Mouse (Mus musculus): Measurements from ENCODE around the gene Sh3glb1. TPM values are rescaled to one million over a fixed set of nuclear protein-coding genes. Genes with fewer than 3 reads are reported as not detected.
"Not testable (repeated sequence)": the region's sequence is repeated elsewhere in the genome, so short reads cannot be mapped to it uniquely, and the experiment has no call there.

Sh3glb1 gene
- polyA plus RNA-seq, 1 experiment from 2014 or later = 65.2 TPM

DNA sequence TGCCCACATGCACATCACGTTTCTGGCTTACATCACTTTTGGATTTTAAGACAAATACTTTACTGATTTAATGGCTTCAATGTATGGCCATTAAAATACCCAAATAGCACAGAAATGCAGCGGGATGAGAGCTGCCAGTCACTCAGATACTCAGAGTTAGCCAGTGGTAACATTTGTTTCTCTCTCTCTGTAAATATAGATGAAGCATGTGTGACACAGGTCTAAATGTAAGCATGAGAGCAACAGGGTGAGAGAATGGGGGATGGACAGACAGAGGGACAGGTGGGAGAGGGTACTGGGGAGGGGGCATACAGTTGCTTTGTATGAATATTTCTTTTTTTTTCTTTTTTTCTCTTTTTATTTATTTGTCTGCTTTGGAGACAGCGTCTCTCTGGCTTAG, 2.4 kb upstream of the Sh3glb1 start:
- not testable (repeated sequence) for DNase-seq (ENCODE audit: low spot score); H3K36me3 ChIP-seq; H3K27ac ChIP-seq (replicated peaks); H3K4me3 ChIP-seq; H3K27me3 ChIP-seq (ENCODE audit: low read depth, poor library complexity, severe bottlenecking); H3K9me3 ChIP-seq (replicated peaks)
- H3K4me1 ChIP-seq = peaks cover 24% of the 10 kb centered on the region
- WGBS = 89% methylated on average over 3 of the region's 3 CpGs

DNA sequence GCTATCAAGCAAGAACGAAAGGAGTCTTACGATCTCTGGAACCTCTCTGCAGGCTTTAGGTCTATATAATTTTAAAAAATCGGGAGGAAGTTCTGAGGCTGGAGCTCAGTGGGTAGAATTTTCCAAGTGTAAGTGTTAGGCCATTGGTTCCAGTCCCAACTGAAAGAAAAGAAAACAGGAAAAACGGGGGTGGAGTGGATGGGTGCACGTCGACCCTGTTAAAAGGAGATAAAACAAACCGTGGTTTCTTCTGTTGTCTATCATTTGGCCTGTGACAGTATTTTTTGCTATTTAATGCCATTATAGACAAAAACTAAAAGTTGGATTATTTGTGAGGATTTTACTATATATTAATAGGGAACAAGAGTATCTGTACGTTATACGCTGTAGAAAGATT, 1.7 kb upstream of the Sh3glb1 start:
- no peak overlapping the region for H3K27ac ChIP-seq (replicated peaks)
- DNase-seq (ENCODE audit: low spot score) = no peak
- WGBS = 89% methylated on average over 9 of the region's 9 CpGs

DNA sequence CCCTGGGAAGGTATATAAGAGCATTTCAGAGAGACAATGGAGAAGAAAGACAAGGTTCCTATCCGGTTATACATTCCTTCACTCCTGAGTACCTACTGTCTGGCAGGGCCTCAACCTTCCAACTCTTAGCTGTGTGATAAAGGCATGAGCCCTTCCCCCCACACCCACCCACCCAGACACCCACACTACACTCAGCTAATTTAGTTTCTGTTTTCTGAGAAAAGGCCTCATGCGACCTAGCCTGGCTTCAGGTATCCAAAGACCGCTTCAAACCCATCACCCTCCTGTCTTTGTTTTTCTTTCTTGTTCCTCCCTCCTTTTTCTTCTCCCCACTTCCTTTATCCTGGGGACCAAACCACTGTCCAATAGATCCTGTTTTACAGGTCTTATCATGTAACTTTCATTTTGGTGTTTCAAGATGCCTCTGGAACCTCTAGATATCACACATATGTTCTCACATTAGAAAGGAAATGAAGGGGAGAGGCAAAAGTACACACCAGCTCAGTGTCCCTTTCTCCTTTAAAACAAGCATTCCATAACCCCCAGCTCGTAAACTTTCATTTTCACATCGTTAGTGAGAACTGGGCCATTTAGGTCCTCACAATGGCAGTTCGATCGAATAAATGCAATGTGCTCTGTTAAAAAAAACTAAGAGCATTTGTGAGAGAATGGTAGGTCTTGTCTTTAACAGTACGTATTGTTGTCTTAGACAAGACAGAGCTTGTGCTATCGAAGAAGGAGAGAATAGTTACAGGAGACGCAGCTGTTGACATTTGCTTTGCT, 1.1 kb upstream of the Sh3glb1 start:
- 89% methylated on average over 10 of the region's 10 CpGs for WGBS
- Histone ChIP-seq H3K4me3 (peak overlapping the region; percentile 86; the same call in 1 of the 2 replicates), H3K27ac (replicated peaks) (no peak overlapping the region), H3K4me1 (peaks cover 25% of the 10 kb centered on the region), H3K27me3 (ENCODE audit: low read depth, poor library complexity, severe bottlenecking) (no peaks in the 10 kb centered on the region), H3K9me3 (replicated peaks) (no peaks in the 10 kb centered on the region), H3K36me3 (no peaks in the 10 kb centered on the region)
- no peak for DNase-seq (ENCODE audit: low spot score)

More for the DNA sequence above, 1.7 kb upstream of the Sh3glb1 start:
- Histone ChIP-seq H3K9me3 (replicated peaks) (no peaks in the 10 kb centered on the region), H3K4me1 (peaks cover 25% of the 10 kb centered on the region), H3K36me3 (no peaks in the 10 kb centered on the region), H3K27me3 (ENCODE audit: low read depth, poor library complexity, severe bottlenecking) (no peaks in the 10 kb centered on the region), H3K4me3 (no peak overlapping the region)

DNA sequence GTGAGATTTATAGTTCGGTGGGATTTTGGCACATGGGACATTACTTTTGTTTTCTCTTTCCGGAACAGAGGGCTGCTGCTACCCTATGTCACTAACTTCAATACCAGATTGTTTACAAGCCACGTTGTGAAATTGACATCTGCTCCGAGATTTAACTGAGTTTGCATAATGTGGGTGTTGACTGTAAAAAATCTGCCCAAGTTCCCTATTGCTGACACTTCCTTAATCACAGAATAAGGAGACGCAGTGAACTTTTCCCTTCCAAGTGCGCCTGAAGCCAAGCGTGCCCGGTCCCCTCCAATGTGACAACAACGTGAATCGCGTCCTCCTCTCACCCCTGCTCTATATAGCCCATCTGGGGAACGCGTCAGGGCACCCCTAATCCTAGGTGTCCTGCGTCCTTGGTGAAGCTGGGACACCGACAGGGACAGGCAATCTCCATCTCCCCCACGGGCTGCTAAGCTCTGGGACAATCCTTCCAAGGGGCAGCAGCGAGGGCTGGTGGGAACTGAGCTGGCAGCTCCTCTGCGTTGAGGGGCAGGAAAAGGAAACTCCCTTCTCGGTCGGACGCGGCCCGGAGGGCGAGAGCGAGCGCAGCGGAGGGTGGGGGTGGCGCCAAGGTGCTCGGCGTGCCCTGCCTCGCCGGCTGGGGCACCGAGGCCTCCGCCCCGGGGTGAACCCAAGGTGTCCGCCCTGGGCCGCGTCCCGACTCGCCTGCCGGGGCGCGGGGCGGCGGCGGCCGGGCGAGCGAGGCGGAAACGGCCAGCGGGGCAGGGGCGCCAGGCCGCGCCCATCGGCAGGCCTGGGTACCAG, 841 bp downstream of the Sh3glb1 start:
- DNase-seq (ENCODE audit: low spot score) = peak; percentile 72
- Histone ChIP-seq H3K4me1 (peaks cover 40% of the 10 kb centered on the region), H3K4me3 (peak overlapping the region; percentile 86), H3K36me3 (no peaks in the 10 kb centered on the region), H3K27me3 (ENCODE audit: low read depth, poor library complexity, severe bottlenecking) (no peaks in the 10 kb centered on the region), H3K9me3 (replicated peaks) (no peaks in the 10 kb centered on the region), H3K27ac (replicated peaks) (peak overlapping the region; percentile 96)
- 1% methylated on average over 51 of the region's 56 CpGs for WGBS

DNA sequence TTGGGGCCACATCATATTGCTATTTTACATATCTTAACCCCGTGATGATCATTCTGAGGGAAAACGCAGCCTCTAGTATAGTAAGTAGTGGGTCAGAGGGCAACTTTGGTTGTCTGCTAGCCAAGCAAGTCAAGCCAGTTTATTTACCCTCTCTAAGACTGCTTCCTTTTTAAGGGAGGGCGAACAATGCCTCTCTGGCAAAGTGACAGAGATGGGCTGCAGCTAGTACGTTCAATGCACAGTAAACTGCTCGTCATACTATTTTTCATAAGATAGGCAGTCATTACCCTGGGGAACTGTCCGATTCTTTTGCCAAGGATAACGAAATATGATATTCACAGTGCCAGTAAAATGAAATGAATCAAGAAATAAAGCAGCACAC, 1.4 kb downstream of the Sh3glb1 start:
- H3K27ac ChIP-seq (replicated peaks) = peak overlapping the region; percentile 96; the same call in 1 of the 2 replicates
- peak overlapping the region; percentile 86 for H3K4me3 ChIP-seq
- 32% methylated on average over 7 of the region's 7 CpGs for WGBS
- H3K9me3 ChIP-seq (replicated peaks) = no peaks in the 10 kb centered on the region
- H3K4me1 ChIP-seq = peaks cover 46% of the 10 kb centered on the region
- no peaks in the 10 kb centered on the region for H3K36me3 ChIP-seq
- DNase-seq (ENCODE audit: low spot score) = no peak
- H3K27me3 ChIP-seq (ENCODE audit: low read depth, poor library complexity, severe bottlenecking) = no peaks in the 10 kb centered on the region

DNA sequence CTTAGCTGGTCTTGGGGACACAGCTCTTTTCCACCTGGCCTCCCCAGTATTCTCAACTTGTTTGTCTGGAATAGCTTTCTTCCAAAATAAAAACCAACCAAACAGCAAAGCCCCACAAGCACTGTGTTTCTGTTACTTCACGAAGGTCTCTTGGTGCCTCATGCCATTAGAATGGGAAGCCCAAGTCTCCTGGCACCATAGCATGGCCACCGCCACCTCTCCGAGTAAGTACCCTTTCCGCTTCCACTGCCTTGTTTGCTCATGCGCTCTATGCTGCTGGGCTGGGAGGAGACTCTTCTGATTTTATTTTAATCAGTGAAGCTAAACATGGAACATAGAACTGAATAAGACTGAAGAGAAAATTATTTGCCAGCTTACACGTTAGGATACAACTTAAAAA, 2.3 kb downstream of the Sh3glb1 start:
- Histone ChIP-seq H3K4me1 (peaks cover 46% of the 10 kb centered on the region), H3K36me3 (no peaks in the 10 kb centered on the region), H3K9me3 (replicated peaks) (no peaks in the 10 kb centered on the region), H3K27ac (replicated peaks) (no peak overlapping the region), H3K4me3 (no peak overlapping the region), H3K27me3 (ENCODE audit: low read depth, poor library complexity, severe bottlenecking) (no peaks in the 10 kb centered on the region)
- WGBS = 91% methylated on average over 6 of the region's 6 CpGs
- no peak for DNase-seq (ENCODE audit: low spot score)

DNA sequence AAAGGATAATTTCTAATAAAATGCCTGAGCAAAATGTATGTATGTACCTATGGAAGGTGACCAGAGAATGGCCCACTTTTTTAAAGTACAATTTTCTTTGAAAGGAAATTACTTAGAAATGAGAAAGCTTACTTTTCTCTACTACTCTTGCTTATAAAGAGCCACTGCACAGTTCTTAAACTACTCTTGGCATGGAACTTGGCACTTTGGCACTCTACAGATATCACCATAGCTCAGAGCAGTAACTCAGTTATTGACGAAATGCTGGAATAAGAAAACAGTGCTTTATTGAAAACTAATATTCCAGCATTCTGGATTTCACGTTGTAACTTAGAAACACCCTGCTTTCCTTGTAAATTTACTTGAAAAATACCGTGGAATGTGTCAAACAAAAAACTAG, 3.0 kb downstream of the Sh3glb1 start:
- H3K27ac ChIP-seq (replicated peaks) = no peak overlapping the region
- 91% methylated on average over 3 of the region's 3 CpGs for WGBS
- DNase-seq (ENCODE audit: low spot score) = no peak
- peaks cover 46% of the 10 kb centered on the region for H3K4me1 ChIP-seq
- H3K4me3 ChIP-seq = no peak overlapping the region
- no peaks in the 10 kb centered on the region for H3K9me3 ChIP-seq (replicated peaks)
- H3K36me3 ChIP-seq = peaks cover 4% of the 10 kb centered on the region
- no peaks in the 10 kb centered on the region for H3K27me3 ChIP-seq (ENCODE audit: low read depth, poor library complexity, severe bottlenecking)

DNA sequence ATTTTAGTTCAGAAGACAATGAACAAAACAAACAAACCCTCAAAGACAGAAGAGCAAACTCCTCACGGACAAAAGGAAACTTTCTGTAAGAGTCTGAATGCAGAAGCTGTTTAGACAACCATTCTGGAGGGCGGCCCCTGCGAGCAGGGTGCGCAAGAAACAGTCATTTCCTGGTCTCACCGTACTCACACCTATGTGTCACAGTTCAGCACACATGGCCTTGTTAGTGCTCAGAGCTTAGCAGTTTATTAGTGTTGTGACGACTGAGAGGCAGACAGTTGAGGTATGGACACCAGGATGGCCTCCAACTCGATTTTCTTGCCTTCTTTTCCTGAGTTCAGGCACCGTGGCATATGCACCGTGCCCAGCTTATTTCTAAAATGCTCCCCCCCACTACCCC, 4.2 kb downstream of the Sh3glb1 start:
- Histone ChIP-seq H3K36me3 (peaks cover 16% of the 10 kb centered on the region), H3K4me1 (peaks cover 44% of the 10 kb centered on the region), H3K4me3 (no peak overlapping the region), H3K27ac (replicated peaks) (no peak overlapping the region), H3K27me3 (ENCODE audit: low read depth, poor library complexity, severe bottlenecking) (no peaks in the 10 kb centered on the region), H3K9me3 (replicated peaks) (no peaks in the 10 kb centered on the region)
- DNase-seq (ENCODE audit: low spot score) = no peak
- WGBS = 73% methylated on average over 9 of the region's 9 CpGs

DNA sequence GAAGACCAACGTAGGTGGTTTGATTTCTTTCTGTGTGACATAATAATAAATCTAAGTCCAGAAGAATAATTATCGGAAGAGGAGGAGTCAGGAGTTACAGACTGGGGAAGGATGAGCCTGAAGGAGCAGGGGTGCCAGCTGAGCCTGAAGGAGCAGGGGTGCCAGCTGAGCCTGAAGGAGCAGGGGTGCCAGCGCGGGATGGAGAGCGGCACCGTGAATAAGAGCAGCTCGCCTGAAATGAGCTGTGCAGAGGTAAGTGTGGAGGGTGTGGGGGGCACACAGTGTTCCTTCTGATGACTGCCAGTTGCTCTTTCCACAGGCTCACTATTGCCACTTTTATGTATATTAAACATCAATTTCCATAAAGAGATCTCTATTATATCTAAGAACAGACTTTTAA, 5.1 kb downstream of the Sh3glb1 start:
- 91% methylated on average over 7 of the region's 7 CpGs for WGBS

DNA sequence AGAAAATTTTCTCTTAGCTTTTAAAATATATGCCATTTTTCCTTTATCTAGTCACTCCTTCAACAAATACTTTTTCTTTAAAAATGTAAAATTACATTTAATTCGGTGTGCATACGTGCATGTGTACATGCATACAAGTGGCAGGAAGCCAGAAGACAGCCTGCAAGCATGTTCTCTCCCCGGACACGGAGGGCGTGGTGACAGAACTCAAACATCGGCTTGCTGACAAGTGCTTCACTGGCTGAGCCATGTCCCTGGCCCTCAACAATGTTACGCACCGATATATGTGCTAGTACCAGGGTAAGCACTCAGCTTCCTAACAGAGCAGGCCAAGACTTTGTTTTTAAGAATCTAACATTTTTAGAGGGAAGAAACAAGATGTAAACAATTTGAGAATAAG, 5.5 kb downstream of the Sh3glb1 start:
- 83% methylated on average over 8 of the region's 8 CpGs for WGBS
- peaks cover 38% of the 10 kb centered on the region for H3K4me1 ChIP-seq
- no peak for DNase-seq (ENCODE audit: low spot score)
- H3K36me3 ChIP-seq = peaks cover 23% of the 10 kb centered on the region
- H3K27me3 ChIP-seq (ENCODE audit: low read depth, poor library complexity, severe bottlenecking) = no peaks in the 10 kb centered on the region
- H3K4me3 ChIP-seq = no peak overlapping the region
- H3K9me3 ChIP-seq (replicated peaks) = no peaks in the 10 kb centered on the region
- no peak overlapping the region for H3K27ac ChIP-seq (replicated peaks)

More for the DNA sequence above, 5.1 kb downstream of the Sh3glb1 start:
- H3K4me3 ChIP-seq = no peak overlapping the region
- H3K9me3 ChIP-seq (replicated peaks) = no peaks in the 10 kb centered on the region
- peaks cover 23% of the 10 kb centered on the region for H3K36me3 ChIP-seq
- peaks cover 38% of the 10 kb centered on the region for H3K4me1 ChIP-seq
- H3K27me3 ChIP-seq (ENCODE audit: low read depth, poor library complexity, severe bottlenecking) = no peaks in the 10 kb centered on the region
- DNase-seq (ENCODE audit: low spot score) = no peak
- H3K27ac ChIP-seq (replicated peaks) = no peak overlapping the region

DNA sequence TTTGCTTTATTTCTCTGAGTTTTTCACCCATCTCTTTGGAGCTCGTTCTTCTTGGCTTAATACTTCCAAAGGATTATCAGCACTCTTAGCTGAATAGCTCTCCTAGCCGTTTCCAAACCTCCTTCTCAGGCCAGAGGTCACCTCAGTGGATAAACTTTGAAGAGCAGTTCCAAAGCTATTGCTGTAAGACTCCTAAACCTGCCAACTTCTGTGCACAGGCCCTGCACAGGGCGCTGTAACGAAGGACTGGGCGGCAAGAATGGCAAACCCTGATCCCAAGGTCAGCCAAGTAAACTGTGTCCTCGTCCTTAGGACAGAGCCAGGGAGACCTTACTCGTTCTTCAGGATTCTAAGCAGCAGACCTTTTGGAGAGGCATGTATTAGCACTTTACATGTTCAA, 6.0 kb downstream of the Sh3glb1 start:
- no peak for DNase-seq (ENCODE audit: low spot score)
- peaks cover 37% of the 10 kb centered on the region for H3K4me1 ChIP-seq
- H3K36me3 ChIP-seq = peaks cover 27% of the 10 kb centered on the region
- H3K4me3 ChIP-seq = no peak overlapping the region
- WGBS = 49% methylated on average over 7 of the region's 7 CpGs
- no peaks in the 10 kb centered on the region for H3K27me3 ChIP-seq (ENCODE audit: low read depth, poor library complexity, severe bottlenecking)
- no peaks in the 10 kb centered on the region for H3K9me3 ChIP-seq (replicated peaks)
- no peak overlapping the region for H3K27ac ChIP-seq (replicated peaks)

DNA sequence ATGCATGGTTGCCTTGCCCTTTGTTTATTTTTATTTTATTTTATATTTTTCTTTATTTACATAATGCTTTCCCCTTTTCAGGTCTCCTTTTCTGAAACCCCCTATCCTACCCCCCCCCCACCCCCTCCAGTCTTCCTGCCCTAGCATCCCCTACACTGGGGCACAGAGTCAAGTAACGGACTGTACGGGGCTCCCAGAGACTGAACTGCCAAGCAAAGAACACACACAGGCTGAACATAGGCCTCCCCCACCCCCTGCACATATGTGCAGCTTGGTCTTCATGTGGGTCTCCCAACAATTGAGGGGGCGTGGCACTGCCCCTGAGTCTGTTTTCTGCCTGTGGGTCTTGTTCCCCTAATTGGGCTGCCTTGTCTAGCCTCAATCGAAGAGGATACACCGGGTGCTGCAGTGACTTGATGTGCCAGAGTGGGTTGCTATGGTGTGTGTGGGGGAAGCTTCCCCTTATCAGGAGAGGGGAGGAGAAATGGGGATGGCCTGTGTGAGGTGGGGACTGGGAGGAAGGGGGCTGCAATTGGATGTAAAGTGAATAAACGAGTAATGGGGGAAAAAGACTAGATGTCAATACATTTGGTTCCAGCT, 8.4 kb downstream of the Sh3glb1 start:
- Histone ChIP-seq H3K27me3 (ENCODE audit: low read depth, poor library complexity, severe bottlenecking) (no peaks in the 10 kb centered on the region), H3K4me1 (peaks cover 30% of the 10 kb centered on the region), H3K4me3 (no peak overlapping the region), H3K9me3 (replicated peaks) (no peaks in the 10 kb centered on the region), H3K36me3 (peaks cover 41% of the 10 kb centered on the region), H3K27ac (replicated peaks) (no peak overlapping the region)
- DNase-seq (ENCODE audit: low spot score) = no peak
- 84% methylated on average over 6 of the region's 6 CpGs for WGBS

DNA sequence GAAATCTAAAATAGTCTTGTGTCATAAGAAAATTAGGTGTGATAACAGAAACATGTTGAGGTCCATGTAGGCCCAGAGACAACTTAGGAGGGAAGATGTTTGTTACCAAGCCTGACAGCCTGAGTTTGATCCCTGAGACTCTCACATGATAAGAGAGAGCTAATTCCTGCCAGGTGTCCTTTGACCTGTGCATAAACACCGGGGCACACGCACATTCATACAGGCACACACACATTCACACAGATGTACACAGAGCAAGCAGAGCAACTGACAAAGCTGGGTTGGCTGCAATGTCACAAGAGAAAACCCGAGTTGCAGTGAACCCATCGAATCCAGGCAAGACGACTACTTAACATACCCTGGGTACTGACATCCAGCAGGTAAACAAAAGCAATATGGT, 11.5 kb downstream of the Sh3glb1 start:
- Histone ChIP-seq H3K27me3 (ENCODE audit: low read depth, poor library complexity, severe bottlenecking) (no peaks in the 10 kb centered on the region), H3K36me3 (peaks cover 65% of the 10 kb centered on the region), H3K27ac (replicated peaks) (no peak overlapping the region), H3K4me1 (peaks cover 9% of the 10 kb centered on the region), H3K9me3 (replicated peaks) (no peaks in the 10 kb centered on the region), H3K4me3 (no peak overlapping the region)
- DNase-seq (ENCODE audit: low spot score) = no peak
- whole genome bisulfite sequencing = 91% methylated on average over 5 of the region's 5 CpGs

Measured in midbrain, embryonic 10.5 days (tissue).